Mouse (Mus musculus) forebrain, embryonic 15.5 days (tissue): ENCODE measurements at regions not wholly inside any gene's neighbourhood (a gene's known extent, or its start where the extent isn't known, plus 50 kb on each side); places are given as distances from the start of the nearest gene placed in this dataset.

ENCODE experiments used
- ATAC-seq: fragments of 200-750 bp; cut with Nextera tagmentation; replicated peaks from 2 replicates; pipeline ENCODE4 v1.8.0; 2017; ENCODE audit warnings: mild to moderate bottlenecking, moderate TSS enrichment, moderate library complexity
- H3K27ac ChIP-seq: fragments of 300-500 bp; sonication (generic); replicated peaks from 2 replicates; pipeline ENCODE4 v1.5.1; 2015; ENCODE audit warnings: mild to moderate bottlenecking, inconsistent platforms
- H3K27me3 ChIP-seq: fragments of 300-500 bp; sonication (generic); 2 replicates; pipeline ENCODE4 v1.6.1; 2015; ENCODE audit warnings: inconsistent platforms
- H3K36me3 ChIP-seq: fragments of 300-500 bp; sonication (generic); 2 replicates; pipeline ENCODE4 v1.6.1; 2015; ENCODE audit warnings: mild to moderate bottlenecking, inconsistent platforms
- H3K4me1 ChIP-seq: fragments of 300-500 bp; sonication (generic); 2 replicates; pipeline ENCODE4 v1.6.1; 2015; ENCODE audit warnings: inconsistent platforms
- H3K4me2 ChIP-seq: fragments of 300-500 bp; sonication (generic); replicated peaks from 2 replicates; pipeline ENCODE4 v1.6.1; 2015; ENCODE audit warnings: mild to moderate bottlenecking, inconsistent platforms
- H3K4me3 ChIP-seq: fragments of 300-500 bp; sonication (generic); 2 replicates; pipeline ENCODE4 v1.5.1; 2015; ENCODE audit warnings: mild to moderate bottlenecking, inconsistent platforms
- H3K9ac ChIP-seq: fragments of 300-500 bp; sonication (generic); replicated peaks from 2 replicates; pipeline ENCODE4 v1.6.1; 2015; ENCODE audit warnings: mild to moderate bottlenecking, inconsistent platforms
- H3K9me3 ChIP-seq: fragments of 300-500 bp; sonication (generic); 2 replicates; pipeline ENCODE4 v1.6.1; 2016; ENCODE audit warnings: inconsistent platforms
- WGBS: fragments of 180-500 bp; shearing (Covaris S2); methylation state at CpG from one replicate; pipeline ENCODE4 v1.1.7; 2015; ENCODE audit warnings: mixed read lengths; 5-methylcytosine and 5-hydroxymethylcytosine counted together

- H3K4me3 ChIP-seq, result no peak overlapping the region
- no peak overlapping the region for H3K27ac ChIP-seq
- no peaks in the 10 kb centered on the region for H3K4me1 ChIP-seq
- WGBS, result 84% methylated on average over 7 of the region's 7 CpGs
- no peak overlapping the region for H3K9ac ChIP-seq
- no peak overlapping the region for H3K4me2 ChIP-seq
- no peak for ATAC-seq
- H3K36me3 ChIP-seq, result no peaks in the 10 kb centered on the region
- no peaks in the 10 kb centered on the region for H3K9me3 ChIP-seq
- no peaks in the 10 kb centered on the region for H3K27me3 ChIP-seq
Observed at GRCm38 (mm10) chr2:160256251-160256650, 77.7 kb downstream of the Gm826 start.

- ATAC-seq, result no peak
- 0 out of 2 replicates have a peak, but pooled peaks cover 1% of the 10 kb centered on the region for H3K27me3 ChIP-seq
- 93% methylated on average over 3 of the region's 3 CpGs for WGBS
- no peaks in the 10 kb centered on the region for H3K36me3 ChIP-seq
- H3K9me3 ChIP-seq, result no peaks in the 10 kb centered on the region
- H3K4me3 ChIP-seq, result no peak overlapping the region
- H3K4me2 ChIP-seq, result no peak overlapping the region
- no peak overlapping the region for H3K9ac ChIP-seq
- peaks cover 13% of the 10 kb centered on the region for H3K4me1 ChIP-seq
- H3K27ac ChIP-seq, result no peak overlapping the region
Observed at GRCm38 (mm10) chr2:160250228-160250627, 83.7 kb downstream of the Gm826 start.

GRCm38 (mm10) chr2:160249104-160250093, 84.6 kb downstream of the Gm826 start:
- no peak overlapping the region for H3K27ac ChIP-seq
- H3K27me3 ChIP-seq, result 0 out of 2 replicates have a peak, but pooled peaks cover 3% of the 10 kb centered on the region
- no peaks in the 10 kb centered on the region for H3K36me3 ChIP-seq
- H3K9ac ChIP-seq, result no peak overlapping the region
- ATAC-seq, result peak; percentile 74; the same call in 1 of the 2 replicates
- H3K9me3 ChIP-seq, result no peaks in the 10 kb centered on the region
- whole genome bisulfite sequencing, result 55% methylated on average over 9 of the region's 9 CpGs
- no peak overlapping the region for H3K4me2 ChIP-seq
- no peak overlapping the region for H3K4me3 ChIP-seq
- H3K4me1 ChIP-seq, result peaks cover 16% of the 10 kb centered on the region

- 87% methylated on average over 6 of the region's 6 CpGs for WGBS
- Histone ChIP-seq H3K4me3 (no peak overlapping the region), H3K9ac (no peak overlapping the region), H3K4me2 (no peak overlapping the region), H3K27ac (no peak overlapping the region), H3K9me3 (no peaks in the 10 kb centered on the region), H3K4me1 (peaks cover 16% of the 10 kb centered on the region), H3K27me3 (0 out of 2 replicates have a peak, but pooled peaks cover 3% of the 10 kb centered on the region), H3K36me3 (no peaks in the 10 kb centered on the region)
- ATAC-seq, result no peak
Observed at GRCm38 (mm10) chr2:160247286-160247685, 86.7 kb downstream of the Gm826 start.

- Histone ChIP-seq H3K4me3 (no peak overlapping the region), H3K9ac (no peak overlapping the region), H3K9me3 (no peaks in the 10 kb centered on the region), H3K27ac (no peak overlapping the region), H3K4me1 (peaks cover 16% of the 10 kb centered on the region), H3K27me3 (0 out of 2 replicates have a peak, but pooled peaks cover 3% of the 10 kb centered on the region), H3K4me2 (no peak overlapping the region), H3K36me3 (no peaks in the 10 kb centered on the region)
- no peak for ATAC-seq
- 79% methylated on average over 1 of the region's 1 CpGs for WGBS
Observed at GRCm38 (mm10) chr2:160246356-160246755, 87.6 kb downstream of the Gm826 start.

GRCm38 (mm10) chr2:160244866-160245265, 89.1 kb downstream of the Gm826 start:
- no peak overlapping the region for H3K9ac ChIP-seq
- 8% methylated on average over 7 of the region's 7 CpGs for WGBS
- H3K4me2 ChIP-seq, result no peak overlapping the region
- H3K9me3 ChIP-seq, result no peaks in the 10 kb centered on the region
- 0 out of 2 replicates have a peak, but pooled peaks cover 3% of the 10 kb centered on the region for H3K27me3 ChIP-seq
- no peak for ATAC-seq
- H3K36me3 ChIP-seq, result no peaks in the 10 kb centered on the region
- H3K27ac ChIP-seq, result no peak overlapping the region
- H3K4me3 ChIP-seq, result no peak overlapping the region
- peaks cover 16% of the 10 kb centered on the region for H3K4me1 ChIP-seq

GRCm38 (mm10) chr2:160240531-160241379, 93.2 kb downstream of the Gm826 start:
- ATAC-seq, result no peak
- no peaks in the 10 kb centered on the region for H3K36me3 ChIP-seq
- H3K27me3 ChIP-seq, result 0 out of 2 replicates have a peak, but pooled peaks cover 3% of the 10 kb centered on the region
- WGBS, result 81% methylated on average over 12 of the region's 12 CpGs
- H3K9me3 ChIP-seq, result no peaks in the 10 kb centered on the region
- H3K4me2 ChIP-seq, result no peak overlapping the region
- no peak overlapping the region for H3K9ac ChIP-seq
- H3K27ac ChIP-seq, result no peak overlapping the region
- H3K4me1 ChIP-seq, result 0 out of 2 replicates have a peak, but pooled peaks cover 3% of the 10 kb centered on the region
- H3K4me3 ChIP-seq, result no peak overlapping the region

- no peaks in the 10 kb centered on the region for H3K27me3 ChIP-seq
- no peaks in the 10 kb centered on the region for H3K4me1 ChIP-seq
- ATAC-seq, result no peak
- no peak overlapping the region for H3K4me2 ChIP-seq
- no peak overlapping the region for H3K27ac ChIP-seq
- no peak overlapping the region for H3K4me3 ChIP-seq
- H3K9ac ChIP-seq, result no peak overlapping the region
- H3K36me3 ChIP-seq, result no peaks in the 10 kb centered on the region
- 80% methylated on average over 3 of the region's 3 CpGs for WGBS
- 0 out of 2 replicates have a peak, but pooled peaks cover 4% of the 10 kb centered on the region for H3K9me3 ChIP-seq
Observed at GRCm38 (mm10) chr2:160237436-160238104, 96.4 kb downstream of the Gm826 start.

- Histone ChIP-seq H3K27ac (no peak overlapping the region), H3K36me3 (no peaks in the 10 kb centered on the region), H3K4me1 (no peaks in the 10 kb centered on the region), H3K4me3 (no peak overlapping the region), H3K9ac (no peak overlapping the region), H3K27me3 (no peaks in the 10 kb centered on the region), H3K9me3 (0 out of 2 replicates have a peak, but pooled peaks cover 4% of the 10 kb centered on the region), H3K4me2 (no peak overlapping the region)
- no peak for ATAC-seq
- 86% methylated on average over 7 of the region's 7 CpGs for WGBS
Observed at GRCm38 (mm10) chr2:160236806-160237205, 97.2 kb downstream of the Gm826 start.

- no peaks in the 10 kb centered on the region for H3K36me3 ChIP-seq
- ATAC-seq, result no peak
- H3K9ac ChIP-seq, result no peak overlapping the region
- H3K4me2 ChIP-seq, result no peak overlapping the region
- H3K27ac ChIP-seq, result no peak overlapping the region
- no peaks in the 10 kb centered on the region for H3K27me3 ChIP-seq
- 82% methylated on average over 8 of the region's 8 CpGs for WGBS
- no peak overlapping the region for H3K4me3 ChIP-seq
- H3K4me1 ChIP-seq, result no peaks in the 10 kb centered on the region
- H3K9me3 ChIP-seq, result 0 out of 2 replicates have a peak, but pooled peaks cover 4% of the 10 kb centered on the region
Observed at GRCm38 (mm10) chr2:160230786-160231185, 103.2 kb downstream of the Gm826 start.

- ATAC-seq, result no peak
- H3K9ac ChIP-seq, result no peak overlapping the region
- whole genome bisulfite sequencing, result 71% methylated on average over 8 of the region's 8 CpGs
- no peaks in the 10 kb centered on the region for H3K36me3 ChIP-seq
- H3K4me2 ChIP-seq, result no peak overlapping the region
- no peaks in the 10 kb centered on the region for H3K9me3 ChIP-seq
- no peaks in the 10 kb centered on the region for H3K27me3 ChIP-seq
- no peak overlapping the region for H3K4me3 ChIP-seq
- no peak overlapping the region for H3K27ac ChIP-seq
- H3K4me1 ChIP-seq, result no peaks in the 10 kb centered on the region
Observed at GRCm38 (mm10) chr2:160228331-160229035, 105.5 kb downstream of the Gm826 start.
